In genomic region chr6:127582391-127583176, GRCm38 (mm10) we compare ENCODE assay signal across 8 mouse cellular contexts. TPM values are rescaled to one million over a fixed set of nuclear protein-coding genes. Genes with fewer than 3 reads are reported as not detected.
DNase-seq lines count a peak whose midpoint lies in the region; ATAC-seq lines count a peak whose summit lies in the region.

No protein-coding gene starts in this region.

- H3K4me1 ChIP-seq in embryonic facial prominence, embryonic 10.5 days: peaks cover 15% of the 10 kb centered on the region
- peaks cover 47% of the 10 kb centered on the region for H3K4me1 ChIP-seq in limb, embryonic 10.5 days
- H3K4me1 ChIP-seq in midbrain, embryonic 12.5 days: peaks cover 9% of the 10 kb centered on the region

- peak overlapping the region; percentile 42 for H3K4me2 ChIP-seq in midbrain, embryonic 12.5 days (replicated peaks)

- H3K9ac ChIP-seq in midbrain, embryonic 12.5 days (replicated peaks): no peak overlapping the region

- peak; percentile 85 for DNase-seq in 3T3-L1 (ENCODE audit: low read depth, low spot score)
- peak; percentile 88 for DNase-seq in adrenal gland, postnatal 14 days
- peak; percentile 80 for DNase-seq in embryonic facial prominence, embryonic 10.5 days (ENCODE audit: low spot score)
- DNase-seq in kidney, adult 18-20 months: peak; percentile 79
- peak; percentile 90 for DNase-seq in limb, embryonic 10.5 days (ENCODE audit: low spot score)
- peak; percentile 51 to 85 for DNase-seq in spleen, adult 18-20 months

- peak; percentile 81 for ATAC-seq in granulocyte monocyte progenitor cell, adult 5-6 weeks (replicated peaks; ENCODE audit: poor library complexity, severe bottlenecking)
- ATAC-seq in midbrain, embryonic 12.5 days (ENCODE audit: low FRiP score, low read depth): peak; percentile 56; the same call in 1 of the 2 replicates

- WGBS in embryonic facial prominence, embryonic 10.5 days: 10% methylated on average over 15 of the region's 15 CpGs
- WGBS in limb, embryonic 10.5 days: 5% methylated on average over 15 of the region's 15 CpGs
- 16% methylated on average over 15 of the region's 15 CpGs for WGBS in midbrain, embryonic 12.5 days

- H3K4me3 ChIP-seq in embryonic facial prominence, embryonic 10.5 days: peak overlapping the region; percentile 42
- peak overlapping the region; percentile 36 for H3K4me3 ChIP-seq in limb, embryonic 10.5 days
- peak overlapping the region; percentile 10; the same call in 1 of the 2 replicates for H3K4me3 ChIP-seq in midbrain, embryonic 12.5 days

- H3K9me3 ChIP-seq in embryonic facial prominence, embryonic 10.5 days: no peaks in the 10 kb centered on the region
- H3K9me3 ChIP-seq in limb, embryonic 10.5 days (replicated peaks): no peaks in the 10 kb centered on the region
- no peaks in the 10 kb centered on the region for H3K9me3 ChIP-seq in midbrain, embryonic 12.5 days

- 0 out of 2 replicates have a peak, but pooled peaks cover 14% of the 10 kb centered on the region for H3K27me3 ChIP-seq in embryonic facial prominence, embryonic 10.5 days (replicated peaks; ENCODE audit: low read depth, poor library complexity, severe bottlenecking)
- peaks cover 3% of the 10 kb centered on the region; the same call in 1 of the 2 replicates for H3K27me3 ChIP-seq in limb, embryonic 10.5 days (ENCODE audit: low read depth, poor library complexity, severe bottlenecking)
- peaks cover 3% of the 10 kb centered on the region for H3K27me3 ChIP-seq in midbrain, embryonic 12.5 days

- no peaks in the 10 kb centered on the region for H3K36me3 ChIP-seq in embryonic facial prominence, embryonic 10.5 days (replicated peaks)
- no peaks in the 10 kb centered on the region for H3K36me3 ChIP-seq in limb, embryonic 10.5 days
- no peaks in the 10 kb centered on the region for H3K36me3 ChIP-seq in midbrain, embryonic 12.5 days

- H3K27ac ChIP-seq in embryonic facial prominence, embryonic 10.5 days (replicated peaks): no peak overlapping the region; the same call in 1 of the 2 replicates
- H3K27ac ChIP-seq in limb, embryonic 10.5 days: peak overlapping the region; percentile 77
- no peak overlapping the region for H3K27ac ChIP-seq in midbrain, embryonic 12.5 days (replicated peaks)

RNA-seq across cellular contexts. Expression of gene Cracr2a, which starts 21.4 kb away (rescaled TPM):
- 1.0 and 3.6 TPM in 2 replicates for total RNA-seq in adrenal gland, postnatal 14 days (2021)
- 0.79 and 1.2 TPM in 2 replicates for polyA plus RNA-seq in embryonic facial prominence, embryonic 10.5 days (2016; fragmentation: Nextera tagmentation; extraction: Ambion mirVana)
- 8.6 and 9.4 TPM in 2 replicates for total RNA-seq in granulocyte monocyte progenitor cell, adult 5-6 weeks (2014; fragmentation: Nextera tagmentation)
- total RNA-seq in granulocyte monocyte progenitor cell, adult 5-6 weeks (2017): 9.5 and 9.6 TPM in 2 replicates
- polyA plus RNA-seq in limb, embryonic 10.5 days (2016; fragmentation: Nextera tagmentation; extraction: Ambion mirVana): 1.8 and 2.1 TPM in 2 replicates
- polyA plus RNA-seq in midbrain, embryonic 12.5 days (2016; fragmentation: Nextera tagmentation; extraction: Ambion mirVana): 0.82 and 1.1 TPM in 2 replicates
